ENCODE assay signal across 15 mouse cellular contexts in the genomic region with DNA sequence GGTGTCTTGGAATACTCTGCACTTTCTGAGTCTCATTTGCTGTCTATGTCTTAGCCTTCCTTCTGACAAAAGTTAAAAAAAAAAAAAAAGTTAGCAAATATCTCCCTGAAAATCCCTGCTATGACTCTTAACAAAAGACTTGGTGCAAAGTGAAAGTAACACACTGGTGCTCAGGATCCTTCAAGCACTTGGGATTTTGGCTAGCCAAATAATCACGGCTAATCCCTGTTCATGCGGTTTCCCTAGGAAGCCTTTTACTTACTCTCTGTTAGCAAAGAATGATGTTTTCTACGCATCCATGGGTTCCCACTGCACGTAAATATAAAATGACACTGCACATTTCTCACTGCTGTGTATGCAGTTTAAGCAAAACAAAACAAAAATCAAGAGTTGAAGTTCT.
A peak's percentile ranks its signal among the peaks of the same experiment; 100 is the strongest.
DNase-seq lines count a peak whose midpoint lies in the region; ATAC-seq and TF ChIP-seq lines count a peak whose summit lies in the region.
"Had no signal": no experiment of that assay in that cellular context is flagged by ENCODE, and none has a peak within 500 bp of the region (broad histone marks: within the 10 kb centered on the region; RNA-seq: fewer than 3 reads in every experiment).

No protein-coding gene starts in this region.

- DNase-seq in forebrain, embryonic 14.5 days (ENCODE audit: low spot score): peak; percentile 49
- DNase-seq in kidney, postnatal 14 days: peak; percentile 8
- no peak for DNase-seq in kidney, adult 8-10 months
- DNase-seq in 416B (ENCODE audit: low read depth): peak; percentile 10
- DNase-seq in frontal cortex, postnatal 25 days (ENCODE audit: low spot score in 2 of 2): no peak
- DNase-seq: B cell, adult 2 months; cerebellum, adult 2 months; gastrocnemius, postnatal 10 days; right cerebral cortex, postnatal 4 days had no signal

- H3ac ChIP-seq in myocyte (ENCODE audit: control insufficient read depth, insufficient read length): no peak overlapping the region

- no peaks in the 10 kb centered on the region for H3K9me3 ChIP-seq in forebrain, embryonic 14.5 days (replicated peaks; ENCODE audit: control insufficient read depth, low read length)
- no peaks in the 10 kb centered on the region for H3K9me3 ChIP-seq in forebrain, embryonic 16.5 days (ENCODE audit: control insufficient read depth, low read length)
- H3K9me3 ChIP-seq: heart, embryonic 12.5 days; hindbrain, embryonic 12.5 days had no signal

- H3K79me2 ChIP-seq in myocyte (ENCODE audit: control insufficient read depth, insufficient read depth): no peaks in the 10 kb centered on the region

- no peak overlapping the region for H3K27ac ChIP-seq in forebrain, embryonic 14.5 days (ENCODE audit: low read depth, low read length)
- H3K27ac ChIP-seq in forebrain, embryonic 16.5 days (ENCODE audit: low read length): no peak overlapping the region
- H3K27ac ChIP-seq: hindbrain, embryonic 12.5 days had no signal

- no peak for ATAC-seq in forebrain, embryonic 14.5 days
- ATAC-seq in forebrain, embryonic 16.5 days: no peak
- no peak for ATAC-seq in CD4-positive, CD25-positive, alpha-beta regulatory T cell, adult 4 months

- H3K9ac ChIP-seq in forebrain, embryonic 14.5 days (ENCODE audit: low read length): 0 out of 2 replicates have a peak overlapping the region, but pooled peaks have one; percentile 5
- no peak overlapping the region for H3K9ac ChIP-seq in forebrain, embryonic 16.5 days (replicated peaks; ENCODE audit: low read depth, low read length)
- H3K9ac ChIP-seq: heart, embryonic 12.5 days; hindbrain, embryonic 12.5 days had no signal

- H3K4me2 ChIP-seq in forebrain, embryonic 14.5 days (ENCODE audit: low read length): no peak overlapping the region
- no peak overlapping the region for H3K4me2 ChIP-seq in forebrain, embryonic 16.5 days (ENCODE audit: low read length)
- H3K4me2 ChIP-seq in myocyte (ENCODE audit: low read depth): peak overlapping the region; percentile 80
- H3K4me2 ChIP-seq: heart, embryonic 12.5 days; hindbrain, embryonic 12.5 days had no signal

- H3K4me1 ChIP-seq in forebrain, embryonic 14.5 days (ENCODE audit: control insufficient read depth, insufficient read depth, low read length): peaks cover 3% of the 10 kb centered on the region; the same call in 1 of the 2 replicates
- H3K4me1 ChIP-seq in forebrain, embryonic 16.5 days (replicated peaks; ENCODE audit: control insufficient read depth, insufficient read depth, low read length): peaks cover 2% of the 10 kb centered on the region; the same call in 1 of the 2 replicates
- H3K4me1 ChIP-seq: heart, embryonic 12.5 days had no signal

- TF ChIP-seq POLR2A in myocyte (IDR thresholded peaks at IDR 0.05; ENCODE audit: insufficient read length, low read depth): no peak

- WGBS in forebrain, embryonic 14.5 days: 11% methylated on average over 4 of the region's 4 CpGs
- 13% methylated on average over 4 of the region's 4 CpGs for WGBS in forebrain, embryonic 16.5 days

- no peak overlapping the region for H3K4me3 ChIP-seq in forebrain, embryonic 14.5 days (ENCODE audit: low read depth, low read length)
- H3K4me3 ChIP-seq in forebrain, embryonic 16.5 days (replicated peaks; ENCODE audit: low read length): no peak overlapping the region
- no peak overlapping the region for H3K4me3 ChIP-seq in myocyte
- H3K4me3 ChIP-seq: heart, embryonic 12.5 days; hindbrain, embryonic 12.5 days had no signal

- H3K36me3 ChIP-seq in forebrain, embryonic 14.5 days (ENCODE audit: control insufficient read depth, insufficient read depth, low read length): no peaks in the 10 kb centered on the region
- no peaks in the 10 kb centered on the region for H3K36me3 ChIP-seq in forebrain, embryonic 16.5 days (ENCODE audit: control insufficient read depth, insufficient read depth)
- no peaks in the 10 kb centered on the region for H3K36me3 ChIP-seq in myocyte (ENCODE audit: control insufficient read depth, insufficient read depth)
- H3K36me3 ChIP-seq: G1E; heart, embryonic 12.5 days; hindbrain, embryonic 12.5 days had no signal

- no peaks in the 10 kb centered on the region for H3K27me3 ChIP-seq in forebrain, embryonic 14.5 days (replicated peaks; ENCODE audit: control insufficient read depth, insufficient read depth, low read length)
- H3K27me3 ChIP-seq in forebrain, embryonic 16.5 days (replicated peaks; ENCODE audit: control insufficient read depth, insufficient read depth, low read length): no peaks in the 10 kb centered on the region
- no peaks in the 10 kb centered on the region for H3K27me3 ChIP-seq in myocyte (ENCODE audit: control insufficient read depth, insufficient read depth, insufficient read length)
- H3K27me3 ChIP-seq: heart, embryonic 12.5 days; hindbrain, embryonic 12.5 days had no signal

TF ChIP-seq in myocyte, 11 proteins besides CTCF, POLR2A, EP300 and RAD21:
- TF ChIP-seq MYOD1 (IDR thresholded peaks at IDR 0.05; ENCODE audit: control insufficient read depth in 1 of 3, insufficient read length in 2 of 3, low read depth in 2 of 3) (no peak), POLR2AphosphoS2 (IDR thresholded peaks at IDR 0.05; ENCODE audit: insufficient read length, low read depth) (no peak), REST (IDR thresholded peaks at IDR 0.05; ENCODE audit: insufficient read depth, insufficient read length) (no peak), E2F4 (IDR thresholded peaks at IDR 0.05; ENCODE audit: insufficient read depth) (no peak), USF1 (IDR thresholded peaks at IDR 0.05; ENCODE audit: low read depth) (no peak), TCF12 (IDR thresholded peaks at IDR 0.05; ENCODE audit: insufficient read depth, poor library complexity, severe bottlenecking) (no peak), TCF3 (IDR thresholded peaks at IDR 0.05; ENCODE audit: insufficient read length, low read depth) (no peak), MYOG (IDR thresholded peaks at IDR 0.05; ENCODE audit: control insufficient read depth in 1 of 3, insufficient read depth in 1 of 3, insufficient read length in 2 of 3, low read depth in 2 of 3) (no peak), CEBPB (IDR thresholded peaks at IDR 0.05; ENCODE audit: insufficient read depth, poor library complexity, severe bottlenecking) (no peak), MAX (IDR thresholded peaks at IDR 0.05; ENCODE audit: low read depth) (no peak), SRF (IDR thresholded peaks at IDR 0.05; ENCODE audit: control insufficient read depth, insufficient read length, low read depth) (no peak)
TF ChIP-seq in myocyte: peak in this region for 0.

Comparison
In these comparisons a context has a peak if more than half of its experiments do, and no peak if none do; other contexts are left out.
1. DNase-seq: peak in forebrain, embryonic 14.5 days (single experiment), kidney, postnatal 14 days (single experiment) and 416B (single experiment); none in kidney, adult 8-10 months (0 of 2) and frontal cortex, postnatal 25 days (0 of 2).